Mouse (Mus musculus) activated CD4-positive, CD25-positive, alpha-beta regulatory T cell, adult 4 months (primary cell): ENCODE results near the gene Gm44596. TPM values are rescaled to one million over a fixed set of nuclear protein-coding genes. Genes with fewer than 3 reads are reported as not detected.
A peak's percentile ranks its signal among the peaks of the same experiment; 100 is the strongest.

Experiments used
- ATAC-seq: one replicate; pipeline ENCODE4 v1.8.0; 2017
- polyA plus RNA-seq, 2 experiments: library from polyadenylated mRNA; unstranded; fragments of 100-300 nt; shearing (Covaris generic); gene quantifications; one replicate each; pipeline ENCODE4 v1.2.1; 2017

Gene Gm44596
- polyA plus RNA-seq, 2 experiments from 2014 or later: not detected

GRCm38 (mm10) chr6:128432356-128432915 lies 57.1 kb downstream of the Gm44596 start:
- no peak for ATAC-seq

- no peak for ATAC-seq
These were observed 58.3 kb downstream of the Gm44596 start for GRCm38 (mm10) chr6:128433566-128433965.

- ATAC-seq: no peak
These were observed 60.2 kb downstream of the Gm44596 start for GRCm38 (mm10) chr6:128435474-128435873.

GRCm38 (mm10) chr6:128436356-128437005 lies 61.2 kb downstream of the Gm44596 start:
- ATAC-seq: no peak

- no peak for ATAC-seq
These were observed 62.0 kb downstream of the Gm44596 start for GRCm38 (mm10) chr6:128437288-128437687.

GRCm38 (mm10) chr6:128437731-128438316 lies 62.5 kb downstream of the Gm44596 start:
- peak; percentile 21 for ATAC-seq

- peak; percentile 98 for ATAC-seq
These were observed 63.1 kb downstream of the Gm44596 start, which contains the start of gene Fkbp4 for GRCm38 (mm10) chr6:128438317-128438870. Fkbp4 (minus strand) TSS chr6:128438677.

- no peak for ATAC-seq
These were observed 63.6 kb downstream of the Gm44596 start for GRCm38 (mm10) chr6:128438871-128439341.

- ATAC-seq: no peak
These were observed 64.9 kb downstream of the Gm44596 start for GRCm38 (mm10) chr6:128440238-128440637.

- no peak for ATAC-seq
These were observed 70.6 kb downstream of the Gm44596 start for GRCm38 (mm10) chr6:128445761-128446535.

- ATAC-seq: no peak
These were observed 71.8 kb downstream of the Gm44596 start for GRCm38 (mm10) chr6:128447063-128447462.

- no peak for ATAC-seq
These were observed 80.7 kb downstream of the Gm44596 start for GRCm38 (mm10) chr6:128455835-128456605.

Other genes with a start within 250 kb of the Gm44596 start
- gene Tspan9, start 231.9 kb upstream of the Gm44596 start, polyA plus RNA-seq: under 1 TPM; 0.08 to 0.23 TPM
- not detected for gene Tead4, start 74.7 kb upstream of the Gm44596 start, polyA plus RNA-seq
- 1 to 10 TPM; 2.0 to 2.5 TPM for gene Tulp3, start 19.7 kb upstream of the Gm44596 start, polyA plus RNA-seq
- gene Rhno1, start 12.6 kb upstream of the Gm44596 start, polyA plus RNA-seq: 10 to 100 TPM; 64.4 to 75.0 TPM
- 1 to 10 TPM; 3.8 to 4.0 TPM for gene Foxm1, start 12.5 kb upstream of the Gm44596 start, polyA plus RNA-seq
- not detected for gene Tex52, start within 50 bp of the Gm44596 start, polyA plus RNA-seq
- gene Nrip2, start 23.8 kb downstream of the Gm44596 start, polyA plus RNA-seq: 1 to 10 TPM; 2.9 to 3.6 TPM
- 10 to 100 TPM; 17.6 to 20.6 TPM for gene Itfg2, start 49.4 kb downstream of the Gm44596 start, polyA plus RNA-seq
- 10 to 100 TPM; 47.6 to 76.7 TPM for gene Fkbp4, start 63.2 kb downstream of the Gm44596 start, polyA plus RNA-seq
- under 1 TPM in 1 of 2 experiments, not detected in 1; 0.24 TPM for gene Pzp, start 151.2 kb downstream of the Gm44596 start, polyA plus RNA-seq
- under 1 TPM in 1 of 2 experiments, not detected in 1; 0.45 TPM for gene A2ml1, start 206.1 kb downstream of the Gm44596 start, polyA plus RNA-seq
- gene Klrb1a, start 248.0 kb downstream of the Gm44596 start, polyA plus RNA-seq: under 1 TPM in 1 of 2 experiments, not detected in 1; 0.60 TPM